Mouse (Mus musculus) lung, embryonic 14.5 days (tissue): ENCODE measurements around the gene Ndel1. TPM values are rescaled to one million over a fixed set of nuclear protein-coding genes. Genes with fewer than 3 reads are reported as not detected.

Source experiments
- ATAC-seq: fragments of 200-750 bp; cut with Nextera tagmentation; 2 replicates; pipeline ENCODE4 v1.8.0; 2017; ENCODE audit warnings: mild to moderate bottlenecking, moderate TSS enrichment, moderate library complexity; ENCODE audit not compliant: insufficient read depth
- DNase-seq: peaks from one replicate; pipeline ENCODE4 v3.0.0-alpha.2; 2015
- H3K27ac ChIP-seq: fragments of 300-500 bp; sonication (generic); 2 replicates; pipeline ENCODE4 v1.5.1; 2014; ENCODE audit warnings: low read depth, mild to moderate bottlenecking, moderate library complexity
- H3K27me3 ChIP-seq: fragments of 300-500 bp; sonication (generic); 2 replicates; pipeline ENCODE4 v1.6.1; 2014; ENCODE audit warnings: low read length, control low read depth; ENCODE audit not compliant: insufficient read depth
- H3K36me3 ChIP-seq: fragments of 300-500 bp; sonication (generic); 2 replicates; pipeline ENCODE4 v1.6.1; 2014; ENCODE audit warnings: control low read depth; ENCODE audit not compliant: insufficient read depth
- H3K4me1 ChIP-seq: fragments of 300-500 bp; sonication (generic); 2 replicates; pipeline ENCODE4 v1.6.1; 2014; ENCODE audit warnings: antibody characterized with exemption, control low read depth; ENCODE audit not compliant: insufficient read depth
- H3K4me2 ChIP-seq: fragments of 300-500 bp; sonication (generic); 2 replicates; pipeline ENCODE4 v1.6.1; 2014; ENCODE audit warnings: mild to moderate bottlenecking
- H3K4me3 ChIP-seq: fragments of 300-500 bp; sonication (generic); 2 replicates; pipeline ENCODE4 v1.5.1; 2014; ENCODE audit warnings: low read depth, low read length
- H3K9ac ChIP-seq: fragments of 300-500 bp; sonication (generic); 2 replicates; pipeline ENCODE4 v1.6.1; 2014
- H3K9me3 ChIP-seq: fragments of 300-500 bp; sonication (generic); 2 replicates; pipeline ENCODE4 v1.6.1; 2016; ENCODE audit warnings: low read depth, low read length, control low read depth
- CTCF ChIP-seq: IDR thresholded peaks from 2 replicates; pipeline ENCODE4 v1.5.1; 2016; ENCODE audit warnings: antibody characterized with exemption, low read depth
- WGBS: fragments of 180-500 bp; shearing (Covaris S2); extraction: QIAGEN DNeasy Blood & Tissue Kit; methylation state at CpG from one replicate; pipeline ENCODE4 v1.1.7; 2014; 5-methylcytosine and 5-hydroxymethylcytosine counted together
- polyA plus RNA-seq: library from polyadenylated mRNA; unstranded; fragments of >200 nt; fragmentation: Nextera tagmentation; extraction: Ambion mirVana; gene quantifications from 2 replicates; pipeline ENCODE4 v1.2.1, GENCODE M21; 2014

Gene Ndel1
- polyA plus RNA-seq, 1 experiment from 2014 or later: 67.6 TPM

DNA sequence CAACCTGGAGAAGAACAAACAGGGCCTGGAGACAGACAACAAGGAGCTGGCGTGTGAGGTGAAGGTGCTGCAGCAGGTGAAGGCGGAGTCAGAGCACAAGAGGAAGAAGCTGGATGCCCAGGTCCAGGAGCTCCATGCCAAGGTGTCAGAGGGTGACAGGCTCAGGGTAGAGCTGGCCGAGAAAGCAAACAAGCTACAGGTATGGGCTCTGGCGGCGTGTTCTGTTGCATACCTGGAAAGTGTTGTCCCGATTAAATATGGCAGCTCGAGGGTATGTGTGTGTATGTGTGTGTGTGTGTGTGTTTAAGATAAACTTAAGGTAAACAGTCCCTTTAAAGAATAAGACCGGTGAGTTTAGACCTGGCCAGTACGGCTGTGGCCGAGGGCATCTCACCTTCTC lies 73.4 kb downstream of the Ndel1 start:
- ATAC-seq (no peak), DNase-seq (no peak)
- Histone ChIP-seq H3K4me2 (no peak overlapping the region), H3K27me3 (no peaks in the 10 kb centered on the region), H3K9me3 (no peaks in the 10 kb centered on the region), H3K4me3 (no peak overlapping the region), H3K9ac (no peak overlapping the region), H3K36me3 (peaks cover 98% of the 10 kb centered on the region), H3K4me1 (no peaks in the 10 kb centered on the region), H3K27ac (no peak overlapping the region)
- 88% methylated on average over 10 of the region's 10 CpGs for WGBS
- TF ChIP-seq CTCF: no peak

DNA sequence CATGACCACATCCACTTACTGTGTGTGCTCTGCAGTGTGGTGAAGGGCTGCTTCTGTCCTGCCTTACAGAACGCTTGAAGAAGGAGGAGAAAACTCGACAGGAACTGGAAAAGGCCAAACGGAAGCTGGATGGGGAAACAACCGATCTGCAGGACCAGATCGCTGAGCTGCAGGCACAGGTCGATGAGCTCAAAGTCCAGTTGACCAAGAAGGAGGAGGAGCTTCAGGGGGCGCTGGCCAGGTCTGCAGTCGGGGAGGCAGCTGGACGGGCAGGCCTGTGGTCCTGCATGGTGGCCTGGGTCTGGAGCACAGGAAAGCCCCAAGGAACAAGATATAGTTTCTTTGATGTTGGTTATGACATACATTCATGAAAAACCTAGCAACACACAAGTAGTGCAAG lies 79.9 kb downstream of the Ndel1 start:
- peaks cover 97% of the 10 kb centered on the region for H3K36me3 ChIP-seq
- no peaks in the 10 kb centered on the region for H3K9me3 ChIP-seq
- 84% methylated on average over 9 of the region's 9 CpGs for WGBS
- no peak overlapping the region for H3K27ac ChIP-seq
- ATAC-seq: no peak
- no peak for TF ChIP-seq CTCF
- no peak for DNase-seq
- no peak overlapping the region for H3K9ac ChIP-seq
- no peaks in the 10 kb centered on the region for H3K4me1 ChIP-seq
- H3K27me3 ChIP-seq: no peaks in the 10 kb centered on the region
- no peak overlapping the region for H3K4me3 ChIP-seq
- H3K4me2 ChIP-seq: no peak overlapping the region

DNA sequence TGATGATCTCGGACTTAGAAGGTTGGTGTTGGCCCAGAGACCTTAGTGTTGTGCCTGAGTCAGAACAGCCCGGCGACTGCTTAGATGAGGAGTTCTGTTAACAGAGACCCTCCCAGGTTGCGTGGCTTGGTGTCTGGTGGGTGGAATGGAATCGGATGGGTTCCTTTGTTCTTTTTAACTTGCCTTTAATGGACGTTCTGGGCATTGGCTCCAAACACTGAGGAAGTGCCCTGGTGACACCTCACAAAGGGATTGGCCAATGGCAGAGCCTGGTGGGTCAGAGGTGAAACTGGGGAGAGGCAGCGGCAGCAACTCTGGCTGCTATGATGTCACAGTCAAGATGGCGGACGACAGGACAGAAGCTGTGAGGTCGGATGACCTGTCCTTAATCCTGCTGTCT lies 80.9 kb downstream of the Ndel1 start:
- no peaks in the 10 kb centered on the region for H3K27me3 ChIP-seq
- no peak overlapping the region for H3K4me3 ChIP-seq
- WGBS: 84% methylated on average over 10 of the region's 10 CpGs
- H3K36me3 ChIP-seq: peaks cover 98% of the 10 kb centered on the region
- no peaks in the 10 kb centered on the region for H3K4me1 ChIP-seq
- no peak overlapping the region for H3K9ac ChIP-seq
- TF ChIP-seq CTCF: no peak
- no peak overlapping the region for H3K4me2 ChIP-seq
- no peak overlapping the region for H3K27ac ChIP-seq
- no peak for DNase-seq
- ATAC-seq: no peak
- no peaks in the 10 kb centered on the region for H3K9me3 ChIP-seq

DNA sequence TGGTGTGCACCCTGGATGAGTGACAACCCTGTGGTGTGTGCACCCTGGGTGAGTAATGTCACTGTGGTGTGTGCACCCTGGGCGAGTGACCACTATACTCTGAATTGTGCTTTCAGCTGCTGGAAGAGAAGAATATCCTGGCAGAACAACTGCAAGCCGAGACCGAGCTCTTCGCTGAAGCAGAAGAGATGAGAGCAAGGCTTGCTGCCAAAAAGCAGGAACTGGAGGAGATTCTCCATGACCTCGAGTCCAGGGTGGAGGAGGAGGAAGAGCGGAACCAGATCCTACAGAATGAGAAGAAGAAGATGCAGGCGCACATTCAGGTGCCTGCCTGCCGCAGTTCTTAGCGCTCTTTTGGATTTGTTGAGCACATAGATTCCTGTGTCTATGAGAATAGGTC lies 84.4 kb downstream of the Ndel1 start:
- no peak for TF ChIP-seq CTCF
- H3K4me3 ChIP-seq: no peak overlapping the region
- DNase-seq: no peak
- H3K27me3 ChIP-seq: no peaks in the 10 kb centered on the region
- ATAC-seq: no peak
- no peak overlapping the region for H3K4me2 ChIP-seq
- H3K4me1 ChIP-seq: no peaks in the 10 kb centered on the region
- H3K9ac ChIP-seq: no peak overlapping the region
- no peaks in the 10 kb centered on the region for H3K9me3 ChIP-seq
- WGBS: 87% methylated on average over 9 of the region's 9 CpGs
- no peak overlapping the region for H3K27ac ChIP-seq
- peaks cover 99% of the 10 kb centered on the region for H3K36me3 ChIP-seq

DNA sequence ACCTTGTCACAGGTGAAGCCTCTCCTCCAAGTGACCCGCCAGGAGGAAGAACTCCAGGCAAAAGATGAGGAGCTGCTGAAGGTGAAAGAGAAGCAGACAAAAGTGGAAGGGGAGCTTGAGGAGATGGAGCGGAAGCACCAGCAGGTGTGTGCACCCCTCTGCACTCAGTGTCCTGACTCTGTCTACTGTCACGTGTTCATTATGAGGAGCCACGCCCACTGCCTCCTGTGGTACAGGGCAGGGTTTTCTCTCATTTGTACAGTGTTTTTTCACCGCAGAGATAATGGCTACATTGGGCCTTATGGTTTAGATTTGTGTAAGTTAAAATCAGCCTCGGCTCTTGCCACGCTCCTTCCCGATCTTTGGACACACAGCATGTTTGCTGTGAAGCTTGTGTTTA lies 85.8 kb downstream of the Ndel1 start:
- Histone ChIP-seq H3K36me3 (peaks cover 99% of the 10 kb centered on the region), H3K4me2 (no peak overlapping the region), H3K9me3 (no peaks in the 10 kb centered on the region), H3K27me3 (no peaks in the 10 kb centered on the region), H3K4me3 (no peak overlapping the region), H3K27ac (no peak overlapping the region), H3K9ac (no peak overlapping the region), H3K4me1 (no peaks in the 10 kb centered on the region)
- no peak for TF ChIP-seq CTCF
- DNase-seq (no peak), ATAC-seq (no peak)
- 76% methylated on average over 8 of the region's 8 CpGs for WGBS

DNA sequence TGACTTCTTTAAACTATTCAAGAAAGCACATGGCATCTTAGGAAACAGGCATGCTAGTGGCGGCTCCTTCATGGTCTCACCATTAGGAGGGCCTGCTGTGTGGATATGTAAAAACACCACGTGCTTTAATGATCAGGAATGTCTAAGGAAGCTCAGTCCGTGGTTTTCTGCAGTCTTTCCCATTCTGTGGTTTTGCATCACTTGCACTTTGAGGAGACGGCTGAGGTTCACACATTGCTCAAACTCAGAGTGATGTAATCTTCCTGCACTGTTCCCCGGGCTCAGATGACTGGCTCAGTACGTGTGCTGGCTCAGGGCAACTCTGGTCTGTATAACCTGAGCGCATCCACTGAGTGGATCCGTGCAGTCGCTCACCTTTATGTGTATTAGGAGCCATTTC lies 89.3 kb downstream of the Ndel1 start:
- no peak overlapping the region for H3K9ac ChIP-seq

DNA sequence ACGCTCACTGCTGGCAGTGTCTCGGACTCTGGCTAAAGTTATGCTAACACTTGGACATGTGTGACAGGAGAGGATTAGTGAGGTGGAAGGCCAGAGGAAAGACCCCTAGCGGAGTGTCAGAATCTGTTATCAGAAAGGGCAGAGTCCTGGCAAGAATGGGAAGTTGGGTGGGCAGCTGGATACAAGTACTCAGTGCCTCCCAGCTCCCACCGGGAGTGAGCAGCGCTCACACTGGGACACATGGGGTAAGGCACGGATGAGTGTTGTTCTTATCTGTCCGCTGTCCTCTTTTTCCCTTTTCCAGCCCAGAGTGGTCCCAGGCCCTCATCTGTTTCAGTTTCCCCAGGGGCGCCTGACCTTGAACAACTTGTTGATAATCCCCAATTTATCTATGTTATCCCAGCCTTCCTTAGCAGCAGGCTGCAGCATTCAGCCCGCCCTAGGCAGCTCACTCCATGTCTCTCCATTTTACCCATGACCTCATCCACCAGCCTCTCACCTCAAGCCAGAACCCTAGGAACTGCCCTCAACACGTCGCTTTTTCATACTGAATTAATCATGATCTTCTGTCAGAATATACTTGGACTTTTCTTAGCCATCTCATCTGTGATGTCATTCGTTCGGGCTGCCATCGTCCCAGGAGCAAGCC lies 91.1 kb downstream of the Ndel1 start:
- DNase-seq: no peak
- TF ChIP-seq CTCF: no peak
- Histone ChIP-seq H3K4me3 (no peak overlapping the region), H3K9me3 (no peaks in the 10 kb centered on the region), H3K9ac (no peak overlapping the region), H3K4me2 (no peak overlapping the region), H3K4me1 (no peaks in the 10 kb centered on the region), H3K27ac (no peak overlapping the region), H3K27me3 (no peaks in the 10 kb centered on the region), H3K36me3 (peaks cover 98% of the 10 kb centered on the region)
- ATAC-seq: no peak
- 61% methylated on average over 14 of the region's 14 CpGs for WGBS

More for the DNA sequence above, 89.3 kb downstream of the Ndel1 start:
- DNase-seq: no peak
- Histone ChIP-seq H3K4me1 (no peaks in the 10 kb centered on the region), H3K27me3 (no peaks in the 10 kb centered on the region), H3K4me2 (no peak overlapping the region), H3K9me3 (no peaks in the 10 kb centered on the region), H3K27ac (no peak overlapping the region), H3K4me3 (no peak overlapping the region), H3K36me3 (peaks cover 97% of the 10 kb centered on the region)
- no peak for ATAC-seq
- TF ChIP-seq CTCF: no peak
- WGBS: 86% methylated on average over 9 of the region's 9 CpGs
